Mouse (Mus musculus): ENCODE data around the gene Mgea5. TPM values are rescaled to one million over a fixed set of nuclear protein-coding genes. Genes with fewer than 3 reads are reported as not detected.

Mgea5 gene
- polyA plus RNA-seq, 1 experiment from 2014 or later, result 38.9 TPM

- ATAC-seq (replicated peaks; ENCODE audit: low FRiP score) (no peak), DNase-seq (ENCODE audit: low spot score) (no peak)
- Histone ChIP-seq H3K4me2 (peak overlapping the region; percentile 65), H3K36me3 (ENCODE audit: control insufficient read depth, insufficient read depth, low read length) (no peaks in the 10 kb centered on the region), H3K4me3 (ENCODE audit: low read depth, low read length) (peak overlapping the region; percentile 52), H3K9me3 (ENCODE audit: control insufficient read depth, low read length) (no peaks in the 10 kb centered on the region), H3K27me3 (replicated peaks; ENCODE audit: control insufficient read depth, insufficient read depth, low read length) (peaks cover 81% of the 10 kb centered on the region), H3K27ac (ENCODE audit: low read depth, low read length) (no peak overlapping the region), H3K9ac (ENCODE audit: low read depth, low read length) (no peak overlapping the region), H3K4me1 (replicated peaks; ENCODE audit: control insufficient read depth, insufficient read depth, low read length) (peaks cover 21% of the 10 kb centered on the region)
- under 1% methylated on average over 30 of the region's 44 CpGs for WGBS
These were observed 40.6 kb downstream of the Mgea5 start for GRCm38 (mm10) chr19:45742984-45743575.

- Histone ChIP-seq H3K27ac (ENCODE audit: low read depth, low read length) (no peak within 1 kb of the TSS), H3K27me3 (replicated peaks; ENCODE audit: control insufficient read depth, insufficient read depth, low read length) (peaks cover 88% of the 10 kb centered on the region), H3K4me3 (ENCODE audit: low read depth, low read length) (peak within 1 kb of the TSS; percentile 52), H3K4me2 (peak within 1 kb of the TSS; percentile 65), H3K9ac (ENCODE audit: low read depth, low read length) (no peak within 1 kb of the TSS), H3K4me1 (replicated peaks; ENCODE audit: control insufficient read depth, insufficient read depth, low read length) (peaks cover 21% of the 10 kb centered on the region), H3K9me3 (ENCODE audit: control insufficient read depth, low read length) (no peaks in the 10 kb centered on the region), H3K36me3 (ENCODE audit: control insufficient read depth, insufficient read depth, low read length) (no peaks in the 10 kb centered on the region)
- no peak for DNase-seq (ENCODE audit: low spot score)
- WGBS, result 1% methylated on average over 49 of the region's 68 CpGs
- ATAC-seq (replicated peaks; ENCODE audit: low FRiP score), result no peak
These were observed 41.2 kb downstream of the Mgea5 start, which contains the start of gene Fgf8 for GRCm38 (mm10) chr19:45742218-45742983. TSS of gene Fgf8 (minus strand) at chr19:45742915.

GRCm38 (mm10) chr19:45741431-45742217 lies 42.0 kb downstream of the Mgea5 start:
- H3K9ac ChIP-seq (ENCODE audit: low read depth, low read length), result no peak overlapping the region
- 4% methylated on average over 45 of the region's 45 CpGs for WGBS
- DNase-seq (ENCODE audit: low spot score), result no peak
- H3K27me3 ChIP-seq (replicated peaks; ENCODE audit: control insufficient read depth, insufficient read depth, low read length), result peaks cover 95% of the 10 kb centered on the region
- no peaks in the 10 kb centered on the region for H3K9me3 ChIP-seq (ENCODE audit: control insufficient read depth, low read length)
- no peak overlapping the region for H3K27ac ChIP-seq (ENCODE audit: low read depth, low read length)
- H3K4me1 ChIP-seq (replicated peaks; ENCODE audit: control insufficient read depth, insufficient read depth, low read length), result peaks cover 25% of the 10 kb centered on the region
- no peak for ATAC-seq (replicated peaks; ENCODE audit: low FRiP score)
- H3K4me2 ChIP-seq, result no peak overlapping the region
- H3K36me3 ChIP-seq (ENCODE audit: control insufficient read depth, insufficient read depth, low read length), result no peaks in the 10 kb centered on the region
- no peak overlapping the region; the same call in 1 of the 2 replicates for H3K4me3 ChIP-seq (ENCODE audit: low read depth, low read length)

- H3K4me3 ChIP-seq (ENCODE audit: low read depth, low read length), result no peak overlapping the region
- H3K9ac ChIP-seq (ENCODE audit: low read depth, low read length), result no peak overlapping the region
- peaks cover 98% of the 10 kb centered on the region for H3K27me3 ChIP-seq (replicated peaks; ENCODE audit: control insufficient read depth, insufficient read depth, low read length)
- H3K27ac ChIP-seq (ENCODE audit: low read depth, low read length), result no peak overlapping the region
- H3K9me3 ChIP-seq (ENCODE audit: control insufficient read depth, low read length), result no peaks in the 10 kb centered on the region
- no peaks in the 10 kb centered on the region for H3K36me3 ChIP-seq (ENCODE audit: control insufficient read depth, insufficient read depth, low read length)
- DNase-seq (ENCODE audit: low spot score) (no peak), ATAC-seq (replicated peaks; ENCODE audit: low FRiP score) (no peak)
- H3K4me1 ChIP-seq (replicated peaks; ENCODE audit: control insufficient read depth, insufficient read depth, low read length), result peaks cover 21% of the 10 kb centered on the region
- 9% methylated on average over 7 of the region's 7 CpGs for WGBS
- H3K4me2 ChIP-seq, result no peak overlapping the region
These were observed 42.8 kb downstream of the Mgea5 start for GRCm38 (mm10) chr19:45740817-45741216.

GRCm38 (mm10) chr19:45740233-45740632 lies 43.4 kb downstream of the Mgea5 start:
- no peak for ATAC-seq (replicated peaks; ENCODE audit: low FRiP score)
- no peak for DNase-seq (ENCODE audit: low spot score)
- Histone ChIP-seq H3K27ac (ENCODE audit: low read depth, low read length) (no peak overlapping the region), H3K4me2 (no peak overlapping the region), H3K4me1 (replicated peaks; ENCODE audit: control insufficient read depth, insufficient read depth, low read length) (peaks cover 15% of the 10 kb centered on the region), H3K36me3 (ENCODE audit: control insufficient read depth, insufficient read depth, low read length) (no peaks in the 10 kb centered on the region), H3K9me3 (ENCODE audit: control insufficient read depth, low read length) (no peaks in the 10 kb centered on the region), H3K4me3 (ENCODE audit: low read depth, low read length) (no peak overlapping the region), H3K27me3 (replicated peaks; ENCODE audit: control insufficient read depth, insufficient read depth, low read length) (peaks cover 98% of the 10 kb centered on the region), H3K9ac (ENCODE audit: low read depth, low read length) (no peak overlapping the region)
- WGBS, result 15% methylated on average over 13 of the region's 13 CpGs

GRCm38 (mm10) chr19:45738521-45738920 lies 45.1 kb downstream of the Mgea5 start:
- no peak overlapping the region for H3K4me3 ChIP-seq (ENCODE audit: low read depth, low read length)
- no peak overlapping the region for H3K27ac ChIP-seq (ENCODE audit: low read depth, low read length)
- DNase-seq (ENCODE audit: low spot score), result no peak
- H3K9me3 ChIP-seq (ENCODE audit: control insufficient read depth, low read length), result no peaks in the 10 kb centered on the region
- H3K36me3 ChIP-seq (ENCODE audit: control insufficient read depth, insufficient read depth, low read length), result no peaks in the 10 kb centered on the region
- no peak for ATAC-seq (replicated peaks; ENCODE audit: low FRiP score)
- peaks cover 14% of the 10 kb centered on the region for H3K4me1 ChIP-seq (replicated peaks; ENCODE audit: control insufficient read depth, insufficient read depth, low read length)
- no peak overlapping the region for H3K9ac ChIP-seq (ENCODE audit: low read depth, low read length)
- H3K27me3 ChIP-seq (replicated peaks; ENCODE audit: control insufficient read depth, insufficient read depth, low read length), result peaks cover 98% of the 10 kb centered on the region
- no peak overlapping the region for H3K4me2 ChIP-seq
- WGBS, result 63% methylated on average over 5 of the region's 5 CpGs

GRCm38 (mm10) chr19:45737846-45738484 lies 45.7 kb downstream of the Mgea5 start:
- DNase-seq (ENCODE audit: low spot score), result no peak
- no peaks in the 10 kb centered on the region for H3K9me3 ChIP-seq (ENCODE audit: control insufficient read depth, low read length)
- no peak overlapping the region for H3K4me3 ChIP-seq (ENCODE audit: low read depth, low read length)
- 79% methylated on average over 10 of the region's 10 CpGs for WGBS
- peaks cover 98% of the 10 kb centered on the region for H3K27me3 ChIP-seq (replicated peaks; ENCODE audit: control insufficient read depth, insufficient read depth, low read length)
- H3K4me2 ChIP-seq, result no peak overlapping the region
- peaks cover 14% of the 10 kb centered on the region for H3K4me1 ChIP-seq (replicated peaks; ENCODE audit: control insufficient read depth, insufficient read depth, low read length)
- H3K27ac ChIP-seq (ENCODE audit: low read depth, low read length), result no peak overlapping the region
- H3K36me3 ChIP-seq (ENCODE audit: control insufficient read depth, insufficient read depth, low read length), result no peaks in the 10 kb centered on the region
- no peak overlapping the region for H3K9ac ChIP-seq (ENCODE audit: low read depth, low read length)
- ATAC-seq (replicated peaks; ENCODE audit: low FRiP score), result no peak

GRCm38 (mm10) chr19:45737208-45737845 lies 46.3 kb downstream of the Mgea5 start:
- ATAC-seq (replicated peaks; ENCODE audit: low FRiP score), result peak; percentile 20; the same call in 1 of the 2 replicates
- 25% methylated on average over 23 of the region's 23 CpGs for WGBS
- no peaks in the 10 kb centered on the region for H3K9me3 ChIP-seq (ENCODE audit: control insufficient read depth, low read length)
- H3K9ac ChIP-seq (ENCODE audit: low read depth, low read length), result no peak overlapping the region
- peaks cover 14% of the 10 kb centered on the region for H3K4me1 ChIP-seq (replicated peaks; ENCODE audit: control insufficient read depth, insufficient read depth, low read length)
- no peak overlapping the region for H3K27ac ChIP-seq (ENCODE audit: low read depth, low read length)
- H3K4me3 ChIP-seq (ENCODE audit: low read depth, low read length), result 0 out of 2 replicates have a peak overlapping the region, but pooled peaks have one; percentile 5
- H3K27me3 ChIP-seq (replicated peaks; ENCODE audit: control insufficient read depth, insufficient read depth, low read length), result peaks cover 97% of the 10 kb centered on the region
- no peak for DNase-seq (ENCODE audit: low spot score)
- H3K36me3 ChIP-seq (ENCODE audit: control insufficient read depth, insufficient read depth, low read length), result no peaks in the 10 kb centered on the region
- H3K4me2 ChIP-seq, result peak overlapping the region; percentile 36
